Mouse (Mus musculus) gastrocnemius, postnatal 36 days (tissue): ENCODE results near the gene Gm49396. TPM values are rescaled to one million over a fixed set of nuclear protein-coding genes. Genes with fewer than 3 reads are reported as not detected.

Experiments used
- DNase-seq, 2 experiments: peaks; one replicate each; pipeline ENCODE4 v3.0.0; 2022
- intact Hi-C: fragments of 180-260 bp; cut with DNase I; formaldehyde crosslinking; loops from one replicate; pipeline ENCODE4 v1.15.1; 2025
- total RNA-seq, 2 experiments: library from RNA; stranded (reverse); gene quantifications; 2 replicates each; pipeline ENCODE4 v1.2.3; 2021

Gene Gm49396
- total RNA-seq, 2 experiments from 2014 or later = 1.8 TPM

- intact Hi-C loops = no loop called here
- no peak for DNase-seq
Measured at GRCm38 (mm10) chr7:30551445-30552101, 11.6 kb upstream of the Gm49396 start.

GRCm38 (mm10) chr7:30552102-30553020 lies 10.8 kb upstream of the Gm49396 start, which contains the start of the genes Hspb6 and Proser3:
Gene Hspb6, plus strand, starts transcription at chr7:30552178.
Gene Proser3, minus strand, starts transcription at chr7:30552299.
- intact Hi-C loops = no loop called here
- DNase-seq = peak; percentile 93 to 95

GRCm38 (mm10) chr7:30553021-30553589 lies 10.0 kb upstream of the Gm49396 start:
- intact Hi-C loops = no loop called here
- DNase-seq = peak; percentile 55

GRCm38 (mm10) chr7:30553810-30554584 lies 9.1 kb upstream of the Gm49396 start:
- intact Hi-C loops = no loop called here
- DNase-seq = no peak

GRCm38 (mm10) chr7:30556894-30557536 lies 6.1 kb upstream of the Gm49396 start:
- no peak for DNase-seq
- intact Hi-C loops = no loop called here

GRCm38 (mm10) chr7:30557901-30558514 lies 5.1 kb upstream of the Gm49396 start:
- intact Hi-C loops = no loop called here
- no peak for DNase-seq

- intact Hi-C loops = no loop called here
- no peak for DNase-seq
Measured at GRCm38 (mm10) chr7:30558656-30559442, 4.3 kb upstream of the Gm49396 start.

GRCm38 (mm10) chr7:30559443-30559954 lies 3.6 kb upstream of the Gm49396 start, which contains the start of gene Lin37:
Gene Lin37, minus strand, starts transcription at chr7:30559838.
- DNase-seq = peak; percentile 93 to 95
- intact Hi-C loops = no loop called here

GRCm38 (mm10) chr7:30560296-30560695 lies 2.8 kb upstream of the Gm49396 start:
- intact Hi-C loops = no loop called here

GRCm38 (mm10) chr7:30562526-30563116 lies 523 bp upstream of the Gm49396 start:
- no peak for DNase-seq
- intact Hi-C loops = no loop called here

More at GRCm38 (mm10) chr7:30560296-30560695, 2.8 kb upstream of the Gm49396 start:
- DNase-seq = no peak

GRCm38 (mm10) chr7:30563906-30564280 lies 749 bp downstream of the Gm49396 start:
- DNase-seq = no peak
- intact Hi-C loops = no loop called here

GRCm38 (mm10) chr7:30564970-30565571 lies 1.9 kb downstream of the Gm49396 start, which contains the start of gene Igflr1:
Gene Igflr1, plus strand, starts transcription at chr7:30565427.
- intact Hi-C loops = no loop called here
- no peak for DNase-seq

- DNase-seq = no peak
Measured at GRCm38 (mm10) chr7:30566033-30566432, 2.9 kb downstream of the Gm49396 start.

GRCm38 (mm10) chr7:30567555-30567954 lies 4.4 kb downstream of the Gm49396 start:
- no peak for DNase-seq
- intact Hi-C loops = no loop called here

More at GRCm38 (mm10) chr7:30566033-30566432, 2.9 kb downstream of the Gm49396 start:
- intact Hi-C loops = no loop called here

- intact Hi-C loops = no loop called here
- no peak for DNase-seq
Measured at GRCm38 (mm10) chr7:30572389-30572788, 9.2 kb downstream of the Gm49396 start.

- intact Hi-C loops = no loop called here
- DNase-seq = peak; percentile 71 to 75
Measured at GRCm38 (mm10) chr7:30572969-30573368, 9.8 kb downstream of the Gm49396 start.

- no peak for DNase-seq
- intact Hi-C loops = no loop called here
Measured at GRCm38 (mm10) chr7:30579950-30580349, 16.8 kb downstream of the Gm49396 start.
